Mouse (Mus musculus) thymus, adult 2 months (tissue): Measurements from ENCODE around the gene Coq10a.

Experiments
- CTCF ChIP-seq: fragments of 200-500 bp; IDR thresholded peaks from 2 replicates; pipeline ENCODE4 v1.5.1; 2012; ENCODE audit warnings: mild to moderate bottlenecking, control low read depth, low read length, moderate library complexity, borderline replicate concordance; ENCODE audit not compliant: control insufficient read depth, poor library complexity, insufficient read depth; ENCODE audit errors: extremely low read depth
- POLR2A ChIP-seq: fragments of 200-500 bp; IDR thresholded peaks from 2 replicates; pipeline ENCODE4 v1.6.1; 2012; ENCODE audit warnings: mild to moderate bottlenecking, low read length, control low read depth, moderate library complexity; ENCODE audit not compliant: control insufficient read depth, poor library complexity, insufficient read depth; ENCODE audit errors: extremely low read depth

GRCm38 (mm10) chr10:128412558-128412957, 43.8 kb upstream of the Coq10a start:
- no peak for TF ChIP-seq POLR2A
- TF ChIP-seq CTCF: no peak
